In the genomic region with DNA sequence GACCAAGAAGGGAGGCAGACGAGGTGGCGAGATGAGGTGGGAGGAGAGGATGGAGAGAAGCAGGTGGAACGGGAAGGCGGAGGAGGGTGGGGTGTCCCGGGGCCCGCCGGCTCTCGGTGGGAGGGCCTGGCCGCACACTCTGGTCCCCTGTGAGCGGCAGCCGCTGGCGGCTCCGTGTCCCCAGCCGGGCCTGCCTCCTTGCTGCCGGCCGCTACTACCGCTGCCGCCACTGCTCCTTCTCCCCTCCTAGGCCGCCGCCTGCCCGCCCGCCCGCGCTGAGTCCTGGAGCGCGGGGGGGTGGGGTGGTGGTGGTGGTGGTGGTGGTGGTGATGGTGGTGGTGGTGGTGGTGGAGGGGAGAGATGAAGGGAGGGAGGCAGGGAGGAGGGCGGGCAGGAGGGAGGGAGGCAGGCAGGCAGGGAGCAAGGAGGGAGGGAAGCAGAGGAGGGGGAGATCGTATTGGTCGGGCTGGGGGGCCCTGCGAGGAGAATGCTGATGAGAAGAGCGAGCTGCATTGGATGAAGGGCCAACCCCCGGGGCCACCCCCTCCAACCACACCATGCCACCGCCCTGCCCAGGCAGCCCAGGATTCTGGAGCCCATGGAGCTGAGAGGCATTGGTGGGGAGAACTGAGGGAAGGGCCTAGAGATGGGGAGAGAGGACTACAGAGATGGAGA, we compare ENCODE assay signal across 8 mouse cellular contexts. TPM values are rescaled to one million over a fixed set of nuclear protein-coding genes. Genes with fewer than 3 reads are reported as not detected.
DNase-seq lines count a peak whose midpoint lies in the region; ATAC-seq and TF ChIP-seq lines count a peak whose summit lies in the region.

No protein-coding gene starts in this region.

- peak; percentile 46; the same call in 1 of the 2 replicates for TF ChIP-seq POLR2A in cerebellum, adult 2 months (IDR thresholded peaks at IDR 0.05; ENCODE audit: borderline replicate concordance, insufficient read depth, low read length)
- TF ChIP-seq POLR2A in heart, adult 2 months (IDR thresholded peaks at IDR 0.05; ENCODE audit: insufficient read depth, low read depth, low read length): no peak

- H3K4me2 ChIP-seq in liver, embryonic 11.5 days: peak overlapping the region; percentile 96
- H3K4me2 ChIP-seq in neural tube, embryonic 13.5 days: peak overlapping the region; percentile 92

- intact Hi-C loops in heart, adult 2 months (cut with DNase I): no loop called here

- peaks cover 29% of the 10 kb centered on the region for H3K4me1 ChIP-seq in cerebellum, adult 2 months (ENCODE audit: control insufficient read depth, insufficient read depth, low read length)
- peaks cover 2% of the 10 kb centered on the region; the same call in 1 of the 2 replicates for H3K4me1 ChIP-seq in heart, adult 2 months (ENCODE audit: control insufficient read depth, insufficient read depth, low read length)
- peaks cover 32% of the 10 kb centered on the region for H3K4me1 ChIP-seq in liver, embryonic 11.5 days (replicated peaks; ENCODE audit: control insufficient read depth, insufficient read depth, low read length)
- peaks cover 73% of the 10 kb centered on the region for H3K4me1 ChIP-seq in neural tube, embryonic 13.5 days (replicated peaks)

- DNase-seq in kidney, adult 18-20 months: peak; percentile 47
- no peak for DNase-seq in kidney, adult 11 months
- peak; percentile 66 to 74 for DNase-seq in cerebellum, adult 2 months
- peak; percentile 47 to 62 for DNase-seq in heart, adult 2 months
- DNase-seq in kidney, postnatal 14 days: peak; percentile 56
- DNase-seq in liver, embryonic 11.5 days (ENCODE audit: low spot score): peak; percentile 61
- DNase-seq in spleen, adult 12 weeks (ENCODE audit: low spot score): no peak

- peak overlapping the region; percentile 84 for H3K4me3 ChIP-seq in cerebellum, adult 2 months (replicated peaks; ENCODE audit: insufficient read depth, low read depth, low read length)
- H3K4me3 ChIP-seq in heart, adult 2 months: peak overlapping the region; percentile 62
- H3K4me3 ChIP-seq in liver, embryonic 11.5 days (ENCODE audit: low read depth, low read length): peak overlapping the region; percentile 68
- H3K4me3 ChIP-seq in neural tube, embryonic 13.5 days: peak overlapping the region; percentile 80

- no peaks in the 10 kb centered on the region for H3K9me3 ChIP-seq in liver, embryonic 11.5 days (ENCODE audit: control insufficient read depth, low read length)
- H3K9me3 ChIP-seq in neural tube, embryonic 13.5 days: no peaks in the 10 kb centered on the region

- no peak for TF ChIP-seq CTCF in cerebellum, adult 2 months (IDR thresholded peaks at IDR 0.05; ENCODE audit: borderline replicate concordance, insufficient read depth, low read depth, low read length)
- TF ChIP-seq CTCF in heart, adult 2 months (IDR thresholded peaks at IDR 0.05): no peak

- H3K9ac ChIP-seq in heart, adult 2 months (ENCODE audit: low read depth, low read length): peak overlapping the region; percentile 72
- H3K9ac ChIP-seq in liver, embryonic 11.5 days (ENCODE audit: low read depth, low read length): peak overlapping the region; percentile 78
- peak overlapping the region; percentile 92 for H3K9ac ChIP-seq in neural tube, embryonic 13.5 days

- 0% methylated on average over 15 of the region's 33 CpGs for WGBS in cerebellum, adult 2 months
- WGBS in heart, adult 2 months: 5% methylated on average over 30 of the region's 33 CpGs
- WGBS in liver, embryonic 11.5 days: 2% methylated on average over 22 of the region's 33 CpGs
- WGBS in neural tube, embryonic 13.5 days: 1% methylated on average over 16 of the region's 33 CpGs

- H3K27ac ChIP-seq in cerebellum, adult 2 months (ENCODE audit: insufficient read depth, low read length): peak overlapping the region; percentile 76
- peak overlapping the region; percentile 55 for H3K27ac ChIP-seq in heart, adult 2 months
- peak overlapping the region; percentile 70 for H3K27ac ChIP-seq in liver, embryonic 11.5 days (ENCODE audit: low read depth, low read length)
- H3K27ac ChIP-seq in neural tube, embryonic 13.5 days (replicated peaks): peak overlapping the region; percentile 94

- H3K36me3 ChIP-seq in heart, adult 2 months (ENCODE audit: control insufficient read depth, insufficient read depth, low read length): no peaks in the 10 kb centered on the region; the same call in 1 of the 2 replicates
- peaks cover 4% of the 10 kb centered on the region for H3K36me3 ChIP-seq in liver, embryonic 11.5 days (ENCODE audit: control insufficient read depth, insufficient read depth, low read length)
- H3K36me3 ChIP-seq in neural tube, embryonic 13.5 days: peaks cover 7% of the 10 kb centered on the region

- no peaks in the 10 kb centered on the region for H3K27me3 ChIP-seq in cerebellum, adult 2 months (ENCODE audit: control insufficient read depth, insufficient read depth, low read length)
- H3K27me3 ChIP-seq in heart, adult 2 months (ENCODE audit: control insufficient read depth, insufficient read depth, low read length): no peaks in the 10 kb centered on the region
- no peaks in the 10 kb centered on the region for H3K27me3 ChIP-seq in liver, embryonic 11.5 days (replicated peaks; ENCODE audit: control insufficient read depth, insufficient read depth, low read length)
- H3K27me3 ChIP-seq in neural tube, embryonic 13.5 days: no peaks in the 10 kb centered on the region

- ATAC-seq in liver, embryonic 11.5 days (replicated peaks; ENCODE audit: low FRiP score): no peak
- peak; percentile 12 for ATAC-seq in neural tube, embryonic 13.5 days (ENCODE audit: low read depth)

- no peak for TF ChIP-seq EP300 in heart, adult 2 months (IDR thresholded peaks at IDR 0.05; ENCODE audit: insufficient read depth, low read depth, low read length)

- 0 out of 2 replicates have a peak, but pooled peaks cover 2% of the 10 kb centered on the region for H3K79me2 ChIP-seq in heart, adult 2 months (replicated peaks; ENCODE audit: control insufficient read depth, insufficient read depth, low read length)

RNA-seq across cellular contexts. Expression of a gene that starts 0.5 kb away (rescaled TPM):
- polyA plus RNA-seq in cerebellum, adult 2 months (2012; rRNA removed): 44.3 and 45.7 TPM in 2 replicates
- total RNA-seq in heart, adult 2 months (2021): 10 to 100 TPM in 1 of 2 experiments, 1 to 10 TPM in 1; 9.2 to 10.3 TPM
- polyA plus RNA-seq in heart, adult 2 months (2012; rRNA removed): 11.8 and 12.6 TPM in 2 replicates
- 22.8 and 23.1 TPM in 2 replicates for polyA plus RNA-seq in liver, embryonic 11.5 days (2014; fragmentation: Nextera tagmentation; extraction: Ambion mirVana)
- polyA plus RNA-seq in neural tube, embryonic 13.5 days (2015; fragmentation: Nextera tagmentation; extraction: Ambion mirVana): 32.8 and 35.4 TPM in 2 replicates

RNA-seq across cellular contexts. Expression of a gene that starts 0.7 kb away (rescaled TPM):
- polyA plus RNA-seq in cerebellum, adult 2 months (2012; rRNA removed): 74.6 and 77.4 TPM in 2 replicates
- 1 to 10 TPM; 4.5 to 4.6 TPM for total RNA-seq in heart, adult 2 months (2021)
- polyA plus RNA-seq in heart, adult 2 months (2012; rRNA removed): 10.3 and 12.1 TPM in 2 replicates
- 3.5 and 5.3 TPM in 2 replicates for polyA plus RNA-seq in liver, embryonic 11.5 days (2014; fragmentation: Nextera tagmentation; extraction: Ambion mirVana)
- 15.2 and 15.3 TPM in 2 replicates for polyA plus RNA-seq in neural tube, embryonic 13.5 days (2015; fragmentation: Nextera tagmentation; extraction: Ambion mirVana)

Comparison
In these comparisons a context has a peak if more than half of its experiments do, and no peak if none do; other contexts are left out.
1. DNase-seq: peak in kidney, adult 18-20 months (single experiment), cerebellum, adult 2 months (2 of 2), heart, adult 2 months (2 of 2), kidney, postnatal 14 days (single experiment) and liver, embryonic 11.5 days (single experiment); none in kidney, adult 11 months (single experiment) and spleen, adult 12 weeks (single experiment).
2. Peak in every context shown above with its lines, with median percentiles within 50 percentile points of each other: H3K27ac ChIP-seq, H3K4me3 ChIP-seq and H3K9ac ChIP-seq.